ENCODE assay signal across 20 mouse cellular contexts in the genomic region with DNA sequence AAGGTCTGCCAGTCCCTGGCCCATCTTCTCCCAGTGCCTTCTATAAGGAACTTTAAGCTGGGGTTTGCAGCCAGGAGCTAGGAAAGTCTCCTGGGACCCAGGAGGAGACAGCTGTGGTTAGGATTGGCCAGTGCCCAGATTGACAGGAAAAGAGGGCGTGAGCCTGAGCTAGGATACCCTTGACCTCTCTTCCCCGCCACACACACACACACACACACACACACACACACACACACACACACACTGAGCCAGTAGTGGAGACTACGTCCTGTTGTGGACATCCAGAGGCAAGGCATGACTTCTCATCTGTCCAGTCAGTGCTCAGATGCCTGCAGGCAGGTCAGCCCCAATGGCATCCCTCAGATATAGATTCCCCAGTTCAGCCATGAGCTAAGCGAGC.
DNase-seq lines count a peak whose midpoint lies in the region; ATAC-seq lines count a peak whose summit lies in the region.
"Had no signal": no experiment of that assay in that cellular context is flagged by ENCODE, and none has a peak within 500 bp of the region (broad histone marks: within the 10 kb centered on the region; RNA-seq: fewer than 3 reads in every experiment).

No protein-coding gene starts in this region.

- H3K27me3 ChIP-seq in midbrain, embryonic 10.5 days (ENCODE audit: low read depth, poor library complexity, severe bottlenecking): no peaks in the 10 kb centered on the region
- no peaks in the 10 kb centered on the region for H3K27me3 ChIP-seq in midbrain, embryonic 14.5 days (ENCODE audit: control insufficient read depth, insufficient read depth, low read length)
- no peaks in the 10 kb centered on the region for H3K27me3 ChIP-seq in liver, embryonic 16.5 days (ENCODE audit: control insufficient read depth, insufficient read depth, low read depth, low read length)
- H3K27me3 ChIP-seq: hindbrain, embryonic 15.5 days had no signal

- H3K4me3 ChIP-seq in midbrain, embryonic 10.5 days: no peak overlapping the region
- H3K4me3 ChIP-seq in midbrain, embryonic 14.5 days (replicated peaks; ENCODE audit: low read depth, low read length): no peak overlapping the region
- no peak overlapping the region for H3K4me3 ChIP-seq in liver, embryonic 16.5 days (ENCODE audit: low read depth, low read length)
- H3K4me3 ChIP-seq: forebrain, embryonic 10.5 days; hindbrain, embryonic 15.5 days; megakaryocyte, embryonic 14.5 days had no signal

- no peak overlapping the region for H3K4me2 ChIP-seq in midbrain, embryonic 14.5 days (ENCODE audit: low read length)
- H3K4me2 ChIP-seq in liver, embryonic 16.5 days (ENCODE audit: low read depth, low read length): no peak overlapping the region; the same call in 1 of the 2 replicates
- H3K4me2 ChIP-seq: hindbrain, embryonic 15.5 days had no signal

- H3K9ac ChIP-seq in midbrain, embryonic 14.5 days (replicated peaks; ENCODE audit: low read length): no peak overlapping the region
- H3K9ac ChIP-seq in liver, embryonic 16.5 days (ENCODE audit: low read depth, low read length): no peak overlapping the region
- H3K9ac ChIP-seq: forebrain, postnatal 0 days; hindbrain, embryonic 15.5 days had no signal

- WGBS in midbrain, embryonic 10.5 days: 49% methylated on average over 3 of the region's 4 CpGs
- WGBS in midbrain, embryonic 14.5 days: 66% methylated on average over 4 of the region's 4 CpGs
- WGBS in liver, embryonic 16.5 days (ENCODE audit: insufficient replicate concordance): 34% methylated on average over 4 of the region's 4 CpGs

- intact Hi-C loops in heart, postnatal 36 days (cut with DNase I): no loop called here

- H3K27ac ChIP-seq in midbrain, embryonic 10.5 days (replicated peaks): peak overlapping the region; percentile 46; the same call in 1 of the 2 replicates
- H3K27ac ChIP-seq in midbrain, embryonic 14.5 days (replicated peaks; ENCODE audit: low read depth, low read length): no peak overlapping the region
- no peak overlapping the region for H3K27ac ChIP-seq in liver, embryonic 16.5 days (ENCODE audit: low read length)
- H3K27ac ChIP-seq: hindbrain, embryonic 15.5 days had no signal

- ATAC-seq in midbrain, embryonic 14.5 days (ENCODE audit: low FRiP score, low TSS enrichment): no peak
- ATAC-seq in liver, embryonic 16.5 days (ENCODE audit: low read depth): peak; percentile 17; the same call in 1 of the 2 replicates
- ATAC-seq: forebrain, postnatal 0 days had no signal

- DNase-seq in heart, adult 11 months: peak; percentile 83
- no peak for DNase-seq in heart, postnatal 36 days
- no peak for DNase-seq in midbrain, embryonic 10.5 days (ENCODE audit: low spot score)
- no peak for DNase-seq in midbrain, embryonic 14.5 days
- peak; percentile 24 for DNase-seq in embryo, embryonic 11 days
- DNase-seq in thymus, postnatal 4 days: no peak
- DNase-seq in adrenal gland, adult 8-10 months: no peak
- DNase-seq: cerebellum, adult 8-10 months; forebrain, postnatal 0 days; heart, postnatal 14 days; kidney, adult 18-20 months; left cerebral cortex, postnatal 4 days; retina, postnatal 1 day; right cerebral cortex, postnatal 4 days; thymus, postnatal 25 days had no signal

- H3K36me3 ChIP-seq in midbrain, embryonic 10.5 days: no peaks in the 10 kb centered on the region
- no peaks in the 10 kb centered on the region for H3K36me3 ChIP-seq in midbrain, embryonic 14.5 days (ENCODE audit: control insufficient read depth, insufficient read depth, low read length)
- H3K36me3 ChIP-seq in liver, embryonic 16.5 days (ENCODE audit: control insufficient read depth, insufficient read depth): no peaks in the 10 kb centered on the region
- H3K36me3 ChIP-seq: forebrain, embryonic 10.5 days; G1E; hindbrain, embryonic 15.5 days had no signal

- peaks cover 27% of the 10 kb centered on the region for H3K4me1 ChIP-seq in midbrain, embryonic 10.5 days
- no peaks in the 10 kb centered on the region for H3K4me1 ChIP-seq in midbrain, embryonic 14.5 days (ENCODE audit: control insufficient read depth, insufficient read depth, low read length)
- H3K4me1 ChIP-seq in liver, embryonic 16.5 days (ENCODE audit: control insufficient read depth, low read depth, low read length): no peaks in the 10 kb centered on the region; the same call in 1 of the 2 replicates

- no peaks in the 10 kb centered on the region for H3K9me3 ChIP-seq in midbrain, embryonic 10.5 days (replicated peaks)
- no peaks in the 10 kb centered on the region for H3K9me3 ChIP-seq in midbrain, embryonic 14.5 days (ENCODE audit: control insufficient read depth, low read length)
- H3K9me3 ChIP-seq in liver, embryonic 16.5 days (replicated peaks; ENCODE audit: control insufficient read depth, low read length): no peaks in the 10 kb centered on the region
- H3K9me3 ChIP-seq: forebrain, embryonic 10.5 days; hindbrain, embryonic 15.5 days; megakaryocyte, embryonic 14.5 days had no signal

Comparison
In these comparisons a context has a peak if more than half of its experiments do, and no peak if none do; other contexts are left out.
1. DNase-seq: peak in heart, adult 11 months (single experiment) and embryo, embryonic 11 days (single experiment); none in heart, postnatal 36 days (0 of 2), midbrain, embryonic 10.5 days (single experiment), midbrain, embryonic 14.5 days (single experiment), thymus, postnatal 4 days (single experiment) and adrenal gland, adult 8-10 months (single experiment).